In genomic region chr5:75403531-75403930, GRCm38 (mm10) we compare ENCODE assay signal across 20 mouse cellular contexts.
DNase-seq lines count a peak whose midpoint lies in the region; ATAC-seq and TF ChIP-seq lines count a peak whose summit lies in the region.
"Had no signal": no experiment of that assay in that cellular context is flagged by ENCODE, and none has a peak within 500 bp of the region (broad histone marks: within the 10 kb centered on the region; RNA-seq: fewer than 3 reads in every experiment).

No protein-coding gene starts in this region.

- peaks cover 32% of the 10 kb centered on the region for H3K4me1 ChIP-seq in kidney, adult 2 months (ENCODE audit: control insufficient read depth, insufficient read depth, low read length)
- H3K4me1 ChIP-seq in liver, adult 2 months (ENCODE audit: control insufficient read depth, insufficient read depth, low read length), result peaks cover 2% of the 10 kb centered on the region; the same call in 1 of the 2 replicates
- peaks cover 58% of the 10 kb centered on the region for H3K4me1 ChIP-seq in limb, embryonic 10.5 days
- H3K4me1 ChIP-seq in limb, embryonic 12.5 days (replicated peaks), result peaks cover 38% of the 10 kb centered on the region
- H3K4me1 ChIP-seq in intestine, embryonic 16.5 days (ENCODE audit: control insufficient read depth, insufficient read depth, low read length), result peaks cover 4% of the 10 kb centered on the region

- no peaks in the 10 kb centered on the region for H3K27me3 ChIP-seq in kidney, adult 2 months (replicated peaks; ENCODE audit: control insufficient read depth, insufficient read depth, low read length)
- no peaks in the 10 kb centered on the region for H3K27me3 ChIP-seq in liver, adult 2 months (ENCODE audit: control insufficient read depth, insufficient read depth, low read length)
- no peaks in the 10 kb centered on the region for H3K27me3 ChIP-seq in limb, embryonic 10.5 days (ENCODE audit: low read depth, poor library complexity, severe bottlenecking)
- no peaks in the 10 kb centered on the region for H3K27me3 ChIP-seq in limb, embryonic 12.5 days
- H3K27me3 ChIP-seq in intestine, embryonic 16.5 days (replicated peaks; ENCODE audit: control insufficient read depth, insufficient read depth, low read length), result no peaks in the 10 kb centered on the region

- 51% methylated on average over 5 of the region's 5 CpGs for WGBS in kidney, adult 2 months
- WGBS in liver, adult 2 months, result 81% methylated on average over 5 of the region's 5 CpGs
- 91% methylated on average over 5 of the region's 5 CpGs for WGBS in limb, embryonic 10.5 days
- 89% methylated on average over 5 of the region's 5 CpGs for WGBS in limb, embryonic 12.5 days
- WGBS in intestine, embryonic 16.5 days, result 89% methylated on average over 5 of the region's 5 CpGs

- H3K79me2 ChIP-seq in liver, adult 2 months (ENCODE audit: control insufficient read depth, insufficient read depth, low read length), result no peaks in the 10 kb centered on the region

- H3K9me3 ChIP-seq in limb, embryonic 10.5 days (replicated peaks), result no peaks in the 10 kb centered on the region
- H3K9me3 ChIP-seq in limb, embryonic 12.5 days, result no peaks in the 10 kb centered on the region
- H3K9me3 ChIP-seq in intestine, embryonic 16.5 days (ENCODE audit: control insufficient read depth, low read length), result no peaks in the 10 kb centered on the region
- H3K9me3 ChIP-seq: embryonic facial prominence, embryonic 10.5 days; embryonic facial prominence, embryonic 12.5 days; forebrain, embryonic 13.5 days; forebrain, embryonic 15.5 days had no signal

- no peak for TF ChIP-seq POLR2A in kidney, adult 2 months (IDR thresholded peaks at IDR 0.05; ENCODE audit: low read depth, low read length)
- no peak for TF ChIP-seq POLR2A in liver, adult 2 months (IDR thresholded peaks at IDR 0.05; ENCODE audit: extremely low read depth, insufficient read depth, low read length)

- H3K4me2 ChIP-seq in limb, embryonic 12.5 days, result no peak overlapping the region
- no peak overlapping the region for H3K4me2 ChIP-seq in intestine, embryonic 16.5 days (ENCODE audit: low read depth, low read length)
- H3K4me2 ChIP-seq: embryonic facial prominence, embryonic 12.5 days; forebrain, embryonic 13.5 days; forebrain, embryonic 15.5 days had no signal

- no peaks in the 10 kb centered on the region for H3K36me3 ChIP-seq in kidney, adult 2 months (ENCODE audit: control insufficient read depth, insufficient read depth, low read length)
- H3K36me3 ChIP-seq in liver, adult 2 months (ENCODE audit: control insufficient read depth, insufficient read depth, low read length), result no peaks in the 10 kb centered on the region
- no peaks in the 10 kb centered on the region for H3K36me3 ChIP-seq in limb, embryonic 10.5 days
- H3K36me3 ChIP-seq in limb, embryonic 12.5 days, result no peaks in the 10 kb centered on the region
- H3K36me3 ChIP-seq in intestine, embryonic 16.5 days (ENCODE audit: control insufficient read depth, insufficient read depth, low read length), result no peaks in the 10 kb centered on the region
- H3K36me3 ChIP-seq: embryonic facial prominence, embryonic 10.5 days; embryonic facial prominence, embryonic 12.5 days; forebrain, embryonic 15.5 days had no signal

- no peak overlapping the region for H3K4me3 ChIP-seq in kidney, adult 2 months (ENCODE audit: insufficient read depth, low read depth, low read length)
- no peak overlapping the region for H3K4me3 ChIP-seq in liver, adult 2 months (ENCODE audit: insufficient read depth, low read depth, low read length)
- H3K4me3 ChIP-seq in limb, embryonic 10.5 days, result no peak overlapping the region
- no peak overlapping the region for H3K4me3 ChIP-seq in limb, embryonic 12.5 days (replicated peaks)
- H3K4me3 ChIP-seq in intestine, embryonic 16.5 days (ENCODE audit: low read length), result no peak overlapping the region
- H3K4me3 ChIP-seq: embryonic facial prominence, embryonic 10.5 days; embryonic facial prominence, embryonic 12.5 days; forebrain, embryonic 13.5 days; forebrain, embryonic 15.5 days had no signal

- no peak for ATAC-seq in limb, embryonic 12.5 days (ENCODE audit: insufficient number of reproducible peaks, insufficient read depth, low FRiP score, low TSS enrichment, low read depth)
- no peak for ATAC-seq in intestine, embryonic 16.5 days
- ATAC-seq: forebrain, embryonic 13.5 days; forebrain, embryonic 15.5 days had no signal

- H3K27ac ChIP-seq in kidney, adult 2 months (ENCODE audit: insufficient read depth, low read depth, low read length), result peak overlapping the region; percentile 6
- 0 out of 2 replicates have a peak overlapping the region, but pooled peaks have one; percentile 1 for H3K27ac ChIP-seq in liver, adult 2 months (replicated peaks; ENCODE audit: insufficient read depth, low read depth, low read length)
- H3K27ac ChIP-seq in limb, embryonic 10.5 days, result 0 out of 2 replicates have a peak overlapping the region, but pooled peaks have one; percentile 76
- peak overlapping the region; percentile 74; the same call in 1 of the 2 replicates for H3K27ac ChIP-seq in limb, embryonic 12.5 days
- H3K27ac ChIP-seq in intestine, embryonic 16.5 days (ENCODE audit: low read length), result no peak overlapping the region
- H3K27ac ChIP-seq: embryonic facial prominence, embryonic 10.5 days; embryonic facial prominence, embryonic 12.5 days; forebrain, embryonic 13.5 days; forebrain, embryonic 15.5 days had no signal

- TF ChIP-seq CTCF in kidney, adult 2 months (conservative IDR thresholded peaks at IDR 0.05; ENCODE audit: insufficient read depth, insufficient read length, low read depth, low read length), result no peak
- no peak for TF ChIP-seq CTCF in liver, adult 2 months (IDR thresholded peaks at IDR 0.05; ENCODE audit: low read depth, low read length)

- peak; percentile 54 for DNase-seq in kidney, adult 2 months
- no peak for DNase-seq in kidney, postnatal 25 days
- DNase-seq in liver, adult 2 months (ENCODE audit: extremely low read depth, low read depth, low spot score), result no peak
- no peak for DNase-seq in liver
- no peak for DNase-seq in limb, embryonic 10.5 days (ENCODE audit: low spot score)
- DNase-seq in embryo, embryonic 11 days, result no peak
- DNase-seq: adrenal gland, adult 2 months; adrenal gland, postnatal 10 days; adrenal gland, postnatal 25 days; cerebellum, adult 11 months; cerebellum, adult 18-20 months; cerebellum, adult 8-10 months; cerebellum, adult 9-11 months; cerebellum, postnatal 36 days had no signal

- no peak overlapping the region for H3K9ac ChIP-seq in liver, adult 2 months (ENCODE audit: low read depth, low read length)
- H3K9ac ChIP-seq in limb, embryonic 12.5 days (replicated peaks), result no peak overlapping the region
- H3K9ac ChIP-seq in intestine, embryonic 16.5 days (ENCODE audit: low read depth, low read length), result no peak overlapping the region
- H3K9ac ChIP-seq: embryonic facial prominence, embryonic 12.5 days; forebrain, embryonic 13.5 days; forebrain, embryonic 15.5 days had no signal
